Mouse (Mus musculus) limb, embryonic 13.5 days (tissue): ENCODE data around the gene Aox3. TPM values are rescaled to one million over a fixed set of nuclear protein-coding genes. Genes with fewer than 3 reads are reported as not detected.
A peak's percentile ranks its signal among the peaks of the same experiment; 100 is the strongest.

ENCODE experiments used
- ATAC-seq: fragments of 200-750 bp; cut with Nextera tagmentation; 2 replicates; pipeline ENCODE4 v1.8.0; 2017; ENCODE audit warnings: low read depth, moderate number of reproducible peaks, moderate TSS enrichment; ENCODE audit not compliant: low FRiP score
- H3K27ac ChIP-seq: fragments of 300-500 bp; sonication (generic); 2 replicates; pipeline ENCODE4 v1.5.1; 2015; ENCODE audit warnings: inconsistent platforms, mild to moderate bottlenecking, moderate library complexity
- H3K27me3 ChIP-seq: fragments of 300-500 bp; sonication (generic); 2 replicates; pipeline ENCODE4 v1.6.1; 2015; ENCODE audit warnings: mild to moderate bottlenecking, inconsistent platforms
- H3K36me3 ChIP-seq: fragments of 300-500 bp; sonication (generic); 2 replicates; pipeline ENCODE4 v1.6.1; 2015; ENCODE audit warnings: inconsistent platforms, mild to moderate bottlenecking, moderate library complexity
- H3K4me1 ChIP-seq: fragments of 300-500 bp; sonication (generic); 2 replicates; pipeline ENCODE4 v1.6.1; 2015; ENCODE audit warnings: inconsistent platforms
- H3K4me2 ChIP-seq: fragments of 300-500 bp; sonication (generic); replicated peaks from 2 replicates; pipeline ENCODE4 v1.6.1; 2015; ENCODE audit warnings: inconsistent platforms, mild to moderate bottlenecking, moderate library complexity
- H3K4me3 ChIP-seq: fragments of 300-500 bp; sonication (generic); 2 replicates; pipeline ENCODE4 v1.5.1; 2015; ENCODE audit warnings: moderate library complexity, mild to moderate bottlenecking, inconsistent platforms
- H3K9ac ChIP-seq: fragments of 300-500 bp; sonication (generic); 2 replicates; pipeline ENCODE4 v1.6.1; 2015; ENCODE audit warnings: mild to moderate bottlenecking, inconsistent platforms
- H3K9me3 ChIP-seq: fragments of 300-500 bp; sonication (generic); 2 replicates; pipeline ENCODE4 v1.6.1; 2016; ENCODE audit warnings: inconsistent platforms
- WGBS: fragments of 180-500 bp; shearing (Covaris S2); methylation state at CpG from one replicate; pipeline ENCODE4 v1.1.7; 2015; 5-methylcytosine and 5-hydroxymethylcytosine counted together
- polyA plus RNA-seq: library from polyadenylated mRNA; unstranded; fragments of >200 nt; fragmentation: Nextera tagmentation; extraction: Ambion mirVana; gene quantifications from 2 replicates; pipeline ENCODE4 v1.2.1, GENCODE M21; 2015

Aox3 gene
- polyA plus RNA-seq, 1 experiment from 2014 or later = 0.29 TPM

- Histone ChIP-seq H3K36me3 (no peaks in the 10 kb centered on the region), H3K27ac (no peak overlapping the region), H3K9me3 (no peaks in the 10 kb centered on the region), H3K4me2 (no peak overlapping the region), H3K4me3 (no peak overlapping the region), H3K9ac (no peak overlapping the region), H3K4me1 (no peaks in the 10 kb centered on the region), H3K27me3 (no peaks in the 10 kb centered on the region)
- no peak for ATAC-seq
- 83% methylated on average over 8 of the region's 8 CpGs for WGBS
These were observed 39.3 kb downstream of the Aox3 start for GRCm38 (mm10) chr1:58152247-58152646.

DNA sequence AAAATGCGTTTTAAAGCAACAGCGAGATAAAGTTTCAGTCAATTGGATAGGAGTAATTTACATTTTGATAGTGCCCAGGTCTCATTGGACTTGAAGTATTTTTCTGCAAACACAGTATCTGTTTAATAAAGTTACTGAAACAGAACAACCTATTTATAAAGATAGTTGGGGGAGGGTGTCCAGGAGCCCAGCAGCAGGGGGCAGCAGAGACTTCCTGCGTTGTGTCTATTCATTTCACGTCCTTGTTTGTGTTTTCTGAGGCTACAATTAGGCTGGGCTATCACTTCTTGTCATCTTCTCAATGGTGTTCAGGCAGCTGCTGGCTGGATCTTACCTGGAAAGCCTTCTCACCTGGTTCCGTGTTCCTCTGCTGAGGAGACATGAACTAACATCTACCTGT lies 43.8 kb downstream of the Aox3 start:
- ATAC-seq = no peak
- WGBS = 45% methylated on average over 5 of the region's 5 CpGs

GRCm38 (mm10) chr1:58169893-58170292 lies 57.0 kb downstream of the Aox3 start:
- Histone ChIP-seq H3K4me3 (no peak overlapping the region), H3K9me3 (no peaks in the 10 kb centered on the region), H3K27me3 (no peaks in the 10 kb centered on the region), H3K4me2 (no peak overlapping the region), H3K36me3 (no peaks in the 10 kb centered on the region), H3K9ac (no peak overlapping the region), H3K4me1 (peaks cover 3% of the 10 kb centered on the region; the same call in 1 of the 2 replicates), H3K27ac (no peak overlapping the region)
- 71% methylated on average over 6 of the region's 6 CpGs for WGBS
- ATAC-seq = no peak

More for the DNA sequence above, 43.8 kb downstream of the Aox3 start:
- Histone ChIP-seq H3K27ac (no peak overlapping the region), H3K4me2 (no peak overlapping the region), H3K27me3 (no peaks in the 10 kb centered on the region), H3K4me3 (no peak overlapping the region), H3K9ac (no peak overlapping the region), H3K4me1 (no peaks in the 10 kb centered on the region), H3K9me3 (no peaks in the 10 kb centered on the region), H3K36me3 (no peaks in the 10 kb centered on the region)

DNA sequence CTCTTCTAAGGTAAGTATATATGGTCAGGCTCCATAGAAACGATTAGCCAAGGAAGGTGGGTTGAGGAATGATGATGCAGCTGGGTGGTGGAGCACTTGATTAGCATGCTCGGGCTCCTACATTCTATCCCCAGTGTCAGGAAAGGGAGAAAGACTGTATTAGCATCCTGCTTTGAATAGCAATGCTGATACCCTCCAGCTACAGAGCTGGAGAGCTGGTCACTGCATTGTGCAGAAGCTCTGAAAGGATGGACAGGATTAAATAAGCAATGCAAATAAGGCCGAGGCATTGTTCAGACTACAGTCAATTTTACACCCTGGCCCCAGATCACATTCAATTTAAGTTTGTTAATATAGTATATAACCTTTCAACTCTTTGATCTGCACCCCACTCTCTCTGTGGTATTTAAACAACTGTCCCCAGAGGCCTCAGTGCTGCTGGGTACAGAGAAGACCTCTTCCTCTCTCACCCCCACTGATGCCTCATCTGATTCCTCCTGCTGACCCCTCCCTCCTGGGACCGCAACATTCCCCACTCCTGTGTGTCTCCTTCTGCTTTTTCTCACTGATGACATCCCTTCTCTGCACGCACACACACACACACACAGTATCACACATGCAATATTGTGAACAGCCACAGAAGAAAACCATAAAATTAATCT lies 75.7 kb downstream of the Aox3 start:
- no peak for ATAC-seq
- Histone ChIP-seq H3K4me2 (no peak overlapping the region), H3K9ac (no peak overlapping the region), H3K27ac (no peak overlapping the region), H3K9me3 (no peaks in the 10 kb centered on the region), H3K4me3 (no peak overlapping the region), H3K4me1 (no peaks in the 10 kb centered on the region), H3K27me3 (no peaks in the 10 kb centered on the region), H3K36me3 (no peaks in the 10 kb centered on the region)
- 65% methylated on average over 5 of the region's 5 CpGs for WGBS

DNA sequence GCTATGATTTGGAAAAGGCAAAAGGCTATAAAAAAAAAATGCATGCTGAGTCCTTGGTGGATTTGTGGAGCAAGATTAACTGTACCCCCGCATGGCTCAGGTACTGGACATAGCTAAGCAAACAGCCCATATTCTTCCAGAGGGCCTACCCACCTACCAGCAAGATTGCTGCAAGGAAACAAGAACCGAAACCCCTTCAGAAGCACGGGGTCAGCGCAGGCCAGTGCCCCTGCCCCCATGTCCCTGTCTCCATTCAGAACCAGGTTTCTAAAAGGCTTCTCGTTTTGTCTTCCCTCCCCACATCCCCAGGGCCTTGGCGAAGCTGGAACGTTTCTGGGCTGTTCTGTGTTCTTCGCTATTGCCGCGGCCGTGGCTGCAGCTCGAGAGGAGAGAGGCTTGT lies 81.4 kb downstream of the Aox3 start:
- Histone ChIP-seq H3K9me3 (no peaks in the 10 kb centered on the region), H3K9ac (no peak overlapping the region), H3K36me3 (no peaks in the 10 kb centered on the region), H3K27ac (no peak overlapping the region), H3K4me1 (peaks cover 4% of the 10 kb centered on the region; the same call in 1 of the 2 replicates), H3K27me3 (no peaks in the 10 kb centered on the region), H3K4me3 (no peak overlapping the region), H3K4me2 (no peak overlapping the region)
- no peak for ATAC-seq
- 71% methylated on average over 12 of the region's 12 CpGs for WGBS

DNA sequence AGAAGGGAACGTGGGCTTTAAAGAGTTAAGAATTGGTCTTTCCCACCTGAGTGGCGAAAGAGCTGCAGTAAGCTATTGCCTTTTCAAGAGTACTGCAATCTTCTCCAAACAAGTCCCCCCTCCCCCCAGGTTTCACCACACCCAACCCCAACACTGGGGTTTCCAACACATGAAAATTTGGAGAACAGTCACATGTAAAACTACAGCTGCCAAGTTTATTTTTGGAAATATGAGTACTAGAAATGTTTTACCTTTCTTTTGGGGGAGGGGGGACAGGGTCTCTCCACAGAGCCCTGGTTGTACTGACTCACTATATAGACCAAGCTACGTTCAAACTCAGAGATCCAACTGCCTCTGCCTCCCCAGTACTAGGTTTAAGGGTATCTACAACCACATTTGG lies 82.1 kb downstream of the Aox3 start:
- no peaks in the 10 kb centered on the region for H3K9me3 ChIP-seq
- WGBS = 63% methylated on average over 3 of the region's 3 CpGs
- no peak overlapping the region for H3K9ac ChIP-seq
- no peaks in the 10 kb centered on the region for H3K27me3 ChIP-seq
- H3K27ac ChIP-seq = no peak overlapping the region
- no peaks in the 10 kb centered on the region for H3K36me3 ChIP-seq
- H3K4me1 ChIP-seq = peaks cover 4% of the 10 kb centered on the region; the same call in 1 of the 2 replicates
- no peak for ATAC-seq
- H3K4me3 ChIP-seq = no peak overlapping the region
- 0 out of 2 replicates have a peak overlapping the region, but pooled peaks have one; percentile 39 for H3K4me2 ChIP-seq

- 15% methylated on average over 10 of the region's 10 CpGs for WGBS
- H3K36me3 ChIP-seq = no peaks in the 10 kb centered on the region
- H3K9ac ChIP-seq = no peak overlapping the region
- no peaks in the 10 kb centered on the region for H3K9me3 ChIP-seq
- no peak overlapping the region for H3K4me3 ChIP-seq
- H3K4me1 ChIP-seq = peaks cover 4% of the 10 kb centered on the region; the same call in 1 of the 2 replicates
- no peak overlapping the region for H3K27ac ChIP-seq
- no peak for ATAC-seq
- no peaks in the 10 kb centered on the region for H3K27me3 ChIP-seq
- H3K4me2 ChIP-seq = peak overlapping the region; percentile 39
These were observed 82.6 kb downstream of the Aox3 start for GRCm38 (mm10) chr1:58195541-58195940.

- Histone ChIP-seq H3K4me3 (no peak overlapping the region), H3K9me3 (no peaks in the 10 kb centered on the region), H3K9ac (no peak overlapping the region), H3K4me2 (no peak overlapping the region), H3K36me3 (no peaks in the 10 kb centered on the region), H3K27ac (no peak overlapping the region), H3K4me1 (peaks cover 4% of the 10 kb centered on the region; the same call in 1 of the 2 replicates), H3K27me3 (no peaks in the 10 kb centered on the region)
- no peak for ATAC-seq
- 46% methylated on average over 9 of the region's 9 CpGs for WGBS
These were observed 84.1 kb downstream of the Aox3 start for GRCm38 (mm10) chr1:58197023-58197422.

DNA sequence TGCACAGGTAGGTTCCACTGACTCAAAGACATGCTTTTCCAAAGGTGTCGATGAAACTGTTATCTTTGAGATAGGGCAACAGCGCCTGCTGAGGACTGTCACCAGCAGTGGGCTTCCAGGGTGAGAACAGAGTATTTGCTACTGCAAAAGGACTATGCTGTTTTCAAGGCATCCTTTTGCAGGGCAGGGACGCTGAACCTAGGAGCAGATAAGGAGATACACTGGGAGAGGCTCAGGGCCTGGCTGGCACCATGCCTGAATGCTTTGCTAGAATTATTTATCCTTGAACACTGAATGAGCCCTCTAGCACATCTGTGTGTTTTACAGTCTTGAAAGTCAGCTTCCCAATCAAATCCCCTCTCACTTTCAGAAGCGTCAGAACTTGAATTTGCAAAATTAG lies 85.5 kb downstream of the Aox3 start:
- WGBS = 71% methylated on average over 4 of the region's 4 CpGs
- H3K36me3 ChIP-seq = no peaks in the 10 kb centered on the region
- H3K27me3 ChIP-seq = no peaks in the 10 kb centered on the region
- H3K9ac ChIP-seq = no peak overlapping the region
- H3K9me3 ChIP-seq = no peaks in the 10 kb centered on the region
- H3K4me3 ChIP-seq = no peak overlapping the region
- H3K4me1 ChIP-seq = peaks cover 4% of the 10 kb centered on the region; the same call in 1 of the 2 replicates
- H3K4me2 ChIP-seq = no peak overlapping the region
- no peak overlapping the region for H3K27ac ChIP-seq
- no peak for ATAC-seq

GRCm38 (mm10) chr1:58210203-58210602 lies 97.3 kb downstream of the Aox3 start, which contains the start of gene Aox4:
TSS of gene Aox4 (plus strand) at chr1:58210397.
- Histone ChIP-seq H3K4me1 (peaks cover 21% of the 10 kb centered on the region), H3K36me3 (no peaks in the 10 kb centered on the region), H3K9ac (no peak within 1 kb of the TSS), H3K4me3 (no peak within 1 kb of the TSS), H3K4me2 (no peak within 1 kb of the TSS), H3K27ac (no peak within 1 kb of the TSS), H3K9me3 (no peaks in the 10 kb centered on the region), H3K27me3 (no peaks in the 10 kb centered on the region)
- 53% methylated on average over 17 of the region's 17 CpGs for WGBS
- no peak for ATAC-seq

DNA sequence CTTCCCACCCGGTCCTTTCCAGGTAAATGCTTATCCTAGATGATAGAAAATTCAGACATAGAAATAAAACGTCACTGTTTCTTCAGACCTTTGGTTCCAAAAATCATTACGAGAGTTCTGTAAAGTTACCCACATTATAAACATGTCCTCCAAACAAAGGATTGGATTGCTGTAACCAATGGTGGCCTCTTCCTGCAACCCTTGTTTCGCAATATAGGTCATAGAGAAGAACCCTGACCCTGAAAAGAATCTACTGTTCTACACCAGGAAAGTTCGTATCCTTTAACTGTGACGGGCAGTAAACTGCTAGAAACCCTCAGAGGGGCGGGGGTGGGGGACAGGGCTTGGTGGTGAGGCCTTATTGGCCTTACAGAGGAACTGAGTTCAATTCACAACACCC lies 99.9 kb downstream of the Aox3 start:
- no peak overlapping the region for H3K9ac ChIP-seq
- H3K27me3 ChIP-seq = no peaks in the 10 kb centered on the region
- no peak overlapping the region for H3K4me3 ChIP-seq
- peaks cover 21% of the 10 kb centered on the region for H3K4me1 ChIP-seq
- H3K27ac ChIP-seq = no peak overlapping the region
- WGBS = 75% methylated on average over 7 of the region's 7 CpGs
- H3K4me2 ChIP-seq = no peak overlapping the region
- ATAC-seq = no peak
- no peaks in the 10 kb centered on the region for H3K36me3 ChIP-seq
- H3K9me3 ChIP-seq = no peaks in the 10 kb centered on the region

- Histone ChIP-seq H3K4me2 (no peak overlapping the region), H3K4me1 (peaks cover 21% of the 10 kb centered on the region), H3K36me3 (no peaks in the 10 kb centered on the region), H3K9me3 (no peaks in the 10 kb centered on the region), H3K27ac (no peak overlapping the region), H3K4me3 (no peak overlapping the region), H3K27me3 (no peaks in the 10 kb centered on the region), H3K9ac (no peak overlapping the region)
- ATAC-seq = peak; percentile 54; the same call in 1 of the 2 replicates
- WGBS = 64% methylated on average over 5 of the region's 5 CpGs
These were observed 100.9 kb downstream of the Aox3 start for GRCm38 (mm10) chr1:58213838-58214237.

DNA sequence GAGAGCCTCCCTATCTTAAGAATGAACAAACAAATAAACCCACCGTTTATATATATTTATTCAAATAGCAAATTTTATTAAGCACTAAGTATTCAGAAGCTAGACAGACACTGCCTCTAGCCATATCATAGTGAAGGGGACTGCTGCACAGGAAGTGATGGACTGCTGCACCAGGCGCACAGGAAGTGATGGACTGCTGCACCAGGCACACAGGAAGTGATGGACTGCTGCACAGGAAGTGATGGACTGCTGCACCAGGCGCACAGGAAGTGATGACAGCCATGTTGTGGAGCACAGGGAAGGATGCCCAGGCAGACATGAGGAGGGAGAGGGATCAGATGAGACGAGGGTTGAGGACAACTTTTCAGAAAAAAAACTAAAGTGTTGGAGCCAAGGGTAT lies 102.4 kb downstream of the Aox3 start:
- no peak for ATAC-seq
- no peaks in the 10 kb centered on the region for H3K9me3 ChIP-seq
- H3K4me3 ChIP-seq = no peak overlapping the region
- H3K27ac ChIP-seq = no peak overlapping the region
- 95% methylated on average over 4 of the region's 4 CpGs for WGBS
- H3K9ac ChIP-seq = no peak overlapping the region
- H3K4me2 ChIP-seq = no peak overlapping the region
- no peaks in the 10 kb centered on the region for H3K27me3 ChIP-seq
- H3K36me3 ChIP-seq = no peaks in the 10 kb centered on the region
- H3K4me1 ChIP-seq = peaks cover 21% of the 10 kb centered on the region
